In genomic region chr7:28269355-28269754, GRCm38 (mm10) we compare ENCODE assay signal across 12 mouse cellular contexts. TPM values are rescaled to one million over a fixed set of nuclear protein-coding genes. Genes with fewer than 3 reads are reported as not detected.
DNase-seq lines count a peak whose midpoint lies in the region; ATAC-seq and TF ChIP-seq lines count a peak whose summit lies in the region.
"Had no signal": no experiment of that assay in that cellular context is flagged by ENCODE, and none has a peak within 500 bp of the region (broad histone marks: within the 10 kb centered on the region; RNA-seq: fewer than 3 reads in every experiment).

No protein-coding gene starts in this region.

- intact Hi-C loops in gastrocnemius, postnatal 14 days (cut with DNase I; ENCODE audit: low total_unique reads): no loop called here

- no peak overlapping the region for H3K27ac ChIP-seq in forebrain, embryonic 13.5 days
- no peak overlapping the region for H3K27ac ChIP-seq in forebrain, embryonic 11.5 days (ENCODE audit: low read depth, low read length)
- no peak overlapping the region for H3K27ac ChIP-seq in testis, adult 2 months (ENCODE audit: control insufficient read depth, insufficient read depth, low read depth, low read length)
- H3K27ac ChIP-seq in limb, embryonic 13.5 days: no peak overlapping the region
- H3K27ac ChIP-seq: embryonic facial prominence, embryonic 12.5 days had no signal

- H3K9ac ChIP-seq in forebrain, embryonic 13.5 days: no peak overlapping the region
- H3K9ac ChIP-seq in forebrain, embryonic 11.5 days (ENCODE audit: low read length): no peak overlapping the region
- no peak overlapping the region for H3K9ac ChIP-seq in limb, embryonic 13.5 days

- no peaks in the 10 kb centered on the region for H3K27me3 ChIP-seq in forebrain, embryonic 13.5 days
- H3K27me3 ChIP-seq in forebrain, embryonic 11.5 days (ENCODE audit: control insufficient read depth, insufficient read depth, low read length): no peaks in the 10 kb centered on the region
- H3K27me3 ChIP-seq in testis, adult 2 months (ENCODE audit: control insufficient read depth, insufficient read depth, low read length): no peaks in the 10 kb centered on the region
- H3K27me3 ChIP-seq in limb, embryonic 13.5 days: no peaks in the 10 kb centered on the region
- H3K27me3 ChIP-seq: embryonic facial prominence, embryonic 12.5 days had no signal

- peaks cover 47% of the 10 kb centered on the region for H3K36me3 ChIP-seq in forebrain, embryonic 13.5 days (ENCODE audit: poor library complexity, severe bottlenecking)
- peaks cover 2% of the 10 kb centered on the region; the same call in 1 of the 2 replicates for H3K36me3 ChIP-seq in forebrain, embryonic 11.5 days (ENCODE audit: control insufficient read depth, insufficient read depth, low read length)
- no peaks in the 10 kb centered on the region; the same call in 1 of the 2 replicates for H3K36me3 ChIP-seq in testis, adult 2 months (ENCODE audit: control insufficient read depth, insufficient read depth, low read length)
- H3K36me3 ChIP-seq in limb, embryonic 13.5 days: peaks cover 38% of the 10 kb centered on the region

- WGBS in forebrain, embryonic 13.5 days: 95% methylated on average over 12 of the region's 12 CpGs
- WGBS in forebrain, embryonic 11.5 days: 96% methylated on average over 12 of the region's 12 CpGs
- WGBS in limb, embryonic 13.5 days: 95% methylated on average over 12 of the region's 12 CpGs

- 0 out of 2 replicates have a peak overlapping the region, but pooled peaks have one; percentile 1 for H3K4me3 ChIP-seq in forebrain, embryonic 13.5 days
- H3K4me3 ChIP-seq in forebrain, embryonic 11.5 days (ENCODE audit: low read depth, low read length): no peak overlapping the region
- no peak overlapping the region for H3K4me3 ChIP-seq in testis, adult 2 months (ENCODE audit: control insufficient read depth, low read depth, low read length)
- H3K4me3 ChIP-seq in limb, embryonic 13.5 days: peak overlapping the region; percentile 95; the same call in 1 of the 2 replicates

- peak; percentile 59 for TF ChIP-seq CTCF in testis, adult 2 months (IDR thresholded peaks at IDR 0.05; ENCODE audit: control insufficient read depth, insufficient read depth, insufficient replicate concordance, low read depth, low read length)

- no peaks in the 10 kb centered on the region for H3K9me3 ChIP-seq in forebrain, embryonic 13.5 days (replicated peaks)
- no peaks in the 10 kb centered on the region; the same call in 1 of the 2 replicates for H3K9me3 ChIP-seq in forebrain, embryonic 11.5 days (ENCODE audit: control insufficient read depth, low read length)
- no peaks in the 10 kb centered on the region for H3K9me3 ChIP-seq in limb, embryonic 13.5 days
- H3K9me3 ChIP-seq: embryonic facial prominence, embryonic 12.5 days; heart, embryonic 10.5 days had no signal

- peak overlapping the region; percentile 83 for H3K4me2 ChIP-seq in forebrain, embryonic 13.5 days
- H3K4me2 ChIP-seq in forebrain, embryonic 11.5 days (ENCODE audit: low read depth, low read length, severe bottlenecking): no peak overlapping the region
- peak overlapping the region; percentile 82 for H3K4me2 ChIP-seq in limb, embryonic 13.5 days (replicated peaks)

- no peak for ATAC-seq in forebrain, embryonic 13.5 days
- no peak for ATAC-seq in forebrain, embryonic 11.5 days (replicated peaks; ENCODE audit: low FRiP score)
- no peak for ATAC-seq in limb, embryonic 13.5 days (ENCODE audit: low FRiP score, low read depth)

- no peak for DNase-seq in forebrain, embryonic 11.5 days (ENCODE audit: low spot score)
- no peak for DNase-seq in testis, postnatal 10 days (ENCODE audit: low spot score)
- DNase-seq in spleen, adult 18-20 months: no peak
- DNase-seq in adrenal gland, postnatal 25 days: no peak
- DNase-seq in gastrocnemius, postnatal 14 days: no peak
- DNase-seq: B cell, adult 2 months had no signal

- no peak for TF ChIP-seq POLR2A in testis, adult 2 months (IDR thresholded peaks at IDR 0.05; ENCODE audit: control insufficient read depth, low read depth, low read length)

- H3K4me1 ChIP-seq in forebrain, embryonic 13.5 days: peaks cover 15% of the 10 kb centered on the region
- 0 out of 2 replicates have a peak, but pooled peaks cover 2% of the 10 kb centered on the region for H3K4me1 ChIP-seq in forebrain, embryonic 11.5 days (replicated peaks; ENCODE audit: control insufficient read depth, insufficient read depth, low read length)
- peaks cover 5% of the 10 kb centered on the region for H3K4me1 ChIP-seq in testis, adult 2 months (ENCODE audit: control insufficient read depth, insufficient read depth, low read length)
- peaks cover 12% of the 10 kb centered on the region for H3K4me1 ChIP-seq in limb, embryonic 13.5 days
- H3K4me1 ChIP-seq: heart, embryonic 10.5 days had no signal

RNA-seq across cellular contexts. Expression of gene Eid2, which starts 1.7 kb away (rescaled TPM):
- polyA plus RNA-seq in forebrain, embryonic 13.5 days (2015; fragmentation: Nextera tagmentation; extraction: Ambion mirVana): 3.3 TPM in 2 replicates
- 12.6 and 16.1 TPM in 2 replicates for polyA plus RNA-seq in forebrain, embryonic 11.5 days (2014; fragmentation: Nextera tagmentation; extraction: Ambion mirVana)
- polyA plus RNA-seq in testis, adult 2 months (2012; rRNA removed): 6.0 and 6.1 TPM in 2 replicates
- polyA plus RNA-seq in limb, embryonic 13.5 days (2015; fragmentation: Nextera tagmentation; extraction: Ambion mirVana): 2.5 and 4.4 TPM in 2 replicates
- total RNA-seq in adrenal gland, postnatal 25 days (2021): 22.5 and 26.6 TPM in 2 replicates
- total RNA-seq in gastrocnemius, postnatal 14 days (2021): 1 to 10 TPM; 6.9 to 8.9 TPM

RNA-seq across cellular contexts. Expression of gene Eid2b, which starts 8.2 kb away (rescaled TPM):
- 30.3 and 31.4 TPM in 2 replicates for polyA plus RNA-seq in forebrain, embryonic 13.5 days (2015; fragmentation: Nextera tagmentation; extraction: Ambion mirVana)
- 15.4 and 17.3 TPM in 2 replicates for polyA plus RNA-seq in forebrain, embryonic 11.5 days (2014; fragmentation: Nextera tagmentation; extraction: Ambion mirVana)
- 13.9 and 19.5 TPM in 2 replicates for polyA plus RNA-seq in testis, adult 2 months (2012; rRNA removed)
- polyA plus RNA-seq in limb, embryonic 13.5 days (2015; fragmentation: Nextera tagmentation; extraction: Ambion mirVana): 16.6 TPM in 2 replicates
- 19.2 and 21.1 TPM in 2 replicates for total RNA-seq in adrenal gland, postnatal 25 days (2021)
- total RNA-seq in gastrocnemius, postnatal 14 days (2021): 1 to 10 TPM; 5.6 to 5.9 TPM

RNA-seq across cellular contexts. Expression of gene Selenov, which starts 21.6 kb away (rescaled TPM):
- polyA plus RNA-seq in forebrain, embryonic 13.5 days (2015; fragmentation: Nextera tagmentation; extraction: Ambion mirVana): 0.33 and 0.39 TPM in 2 replicates
- polyA plus RNA-seq in forebrain, embryonic 11.5 days (2014; fragmentation: Nextera tagmentation; extraction: Ambion mirVana): 0.24 TPM in 1 of 2 replicates, not detected in the other
- 408 and 454 TPM in 2 replicates for polyA plus RNA-seq in testis, adult 2 months (2012; rRNA removed)
- 0.20 and 0.48 TPM in 2 replicates for polyA plus RNA-seq in limb, embryonic 13.5 days (2015; fragmentation: Nextera tagmentation; extraction: Ambion mirVana)
- total RNA-seq in adrenal gland, postnatal 25 days (2021): not detected in 2 replicates
- total RNA-seq in gastrocnemius, postnatal 14 days (2021): not detected
- total RNA-seq: megakaryocyte progenitor cell, adult 5-6 weeks had no signal
- polyA plus RNA-seq: embryonic facial prominence, embryonic 12.5 days; heart, embryonic 10.5 days had no signal

RNA-seq across cellular contexts. Expression of gene Dll3, which starts 32.7 kb away (rescaled TPM):
- polyA plus RNA-seq in forebrain, embryonic 13.5 days (2015; fragmentation: Nextera tagmentation; extraction: Ambion mirVana): 20.3 and 22.2 TPM in 2 replicates
- polyA plus RNA-seq in forebrain, embryonic 11.5 days (2014; fragmentation: Nextera tagmentation; extraction: Ambion mirVana): 43.6 and 50.5 TPM in 2 replicates
- 24.9 and 31.9 TPM in 2 replicates for polyA plus RNA-seq in testis, adult 2 months (2012; rRNA removed)
- 1.3 and 1.4 TPM in 2 replicates for polyA plus RNA-seq in limb, embryonic 13.5 days (2015; fragmentation: Nextera tagmentation; extraction: Ambion mirVana)
- total RNA-seq in adrenal gland, postnatal 25 days (2021): not detected in 2 replicates
- not detected for total RNA-seq in gastrocnemius, postnatal 14 days (2021)

RNA-seq across cellular contexts. Expression of gene Timm50, which starts 42.5 kb away (rescaled TPM):
- polyA plus RNA-seq in forebrain, embryonic 13.5 days (2015; fragmentation: Nextera tagmentation; extraction: Ambion mirVana): 168 and 179 TPM in 2 replicates
- polyA plus RNA-seq in forebrain, embryonic 11.5 days (2014; fragmentation: Nextera tagmentation; extraction: Ambion mirVana): 222 and 235 TPM in 2 replicates
- polyA plus RNA-seq in testis, adult 2 months (2012; rRNA removed): 25.6 and 27.6 TPM in 2 replicates
- polyA plus RNA-seq in limb, embryonic 13.5 days (2015; fragmentation: Nextera tagmentation; extraction: Ambion mirVana): 144 and 146 TPM in 2 replicates
- 72.0 and 81.3 TPM in 2 replicates for total RNA-seq in adrenal gland, postnatal 25 days (2021)
- 10 to 100 TPM; 38.2 to 39.4 TPM for total RNA-seq in gastrocnemius, postnatal 14 days (2021)

Comparison
In these comparisons a context has a peak if more than half of its experiments do, and no peak if none do; other contexts are left out.
1. H3K4me3 ChIP-seq: peak in forebrain, embryonic 13.5 days (single experiment) and limb, embryonic 13.5 days (single experiment); none in forebrain, embryonic 11.5 days (single experiment) and testis, adult 2 months (single experiment).
2. RNA of gene Selenov, which starts 21.6 kb away (polyA plus RNA-seq): 408 to 454 TPM in testis, adult 2 months; 0.20 to 0.48 TPM in limb, embryonic 13.5 days, 0.33 to 0.39 TPM in forebrain, embryonic 13.5 days and 0.24 TPM in forebrain, embryonic 11.5 days; every median in the first group is over 100 times any median in the second.